Mouse (Mus musculus) lung, postnatal 14 days (tissue): Measurements from ENCODE around the gene Krtap1-3.

Experiments
- DNase-seq: peaks from one replicate; pipeline ENCODE4 v3.0.0; 2021

Krtap1-3 gene

GRCm38 (mm10) chr11:99557976-99558745 is 33.0 kb downstream of the Krtap1-3 start:
- no peak for DNase-seq

GRCm38 (mm10) chr11:99556753-99557152 is 34.4 kb downstream of the Krtap1-3 start, which contains the start of gene Krtap3-2:
Gene Krtap3-2 (minus strand): TSS chr11:99556853.
- DNase-seq, result no peak

- DNase-seq, result no peak
Measured at GRCm38 (mm10) chr11:99556195-99556594, 34.9 kb downstream of the Krtap1-3 start.

- DNase-seq, result no peak
Measured at GRCm38 (mm10) chr11:99550765-99551164, 40.4 kb downstream of the Krtap1-3 start, which contains the start of gene Krtap3-3. Gene Krtap3-3 (minus strand): TSS chr11:99550865.

- DNase-seq, result no peak
Measured at GRCm38 (mm10) chr11:99547892-99548291, 43.2 kb downstream of the Krtap1-3 start.
